In genomic region chr5:122951913-122952641, GRCm38 (mm10) we compare ENCODE assay signal across 8 mouse cellular contexts. TPM values are rescaled to one million over a fixed set of nuclear protein-coding genes. Genes with fewer than 3 reads are reported as not detected.
DNase-seq lines count a peak whose midpoint lies in the region; ATAC-seq and TF ChIP-seq lines count a peak whose summit lies in the region.

No protein-coding gene starts in this region.

- H3K9me3 ChIP-seq in lung, embryonic 14.5 days (ENCODE audit: low read depth, low read length), result no peaks in the 10 kb centered on the region
- H3K9me3 ChIP-seq in forebrain, embryonic 16.5 days (ENCODE audit: control insufficient read depth, low read length), result no peaks in the 10 kb centered on the region

- peaks cover 5% of the 10 kb centered on the region; the same call in 1 of the 2 replicates for H3K4me1 ChIP-seq in lung, embryonic 14.5 days (ENCODE audit: insufficient read depth)
- H3K4me1 ChIP-seq in forebrain, embryonic 16.5 days (replicated peaks; ENCODE audit: control insufficient read depth, insufficient read depth, low read length), result peaks cover 29% of the 10 kb centered on the region

- H3K36me3 ChIP-seq in lung, embryonic 14.5 days (ENCODE audit: insufficient read depth), result no peaks in the 10 kb centered on the region
- 0 out of 2 replicates have a peak, but pooled peaks cover 3% of the 10 kb centered on the region for H3K36me3 ChIP-seq in forebrain, embryonic 16.5 days (ENCODE audit: control insufficient read depth, insufficient read depth)

- peak overlapping the region; percentile 54 for H3K9ac ChIP-seq in lung, embryonic 14.5 days
- H3K9ac ChIP-seq in forebrain, embryonic 16.5 days (replicated peaks; ENCODE audit: low read depth, low read length), result peak overlapping the region; percentile 84

- peak; percentile 35 for DNase-seq in lung, embryonic 14.5 days
- DNase-seq in lung, postnatal 36 days, result no peak
- DNase-seq in cerebellum, adult 11 months, result peak; percentile 32
- DNase-seq in kidney, adult 9 months, result peak; percentile 34
- peak; percentile 21 to 42 for DNase-seq in lung, postnatal 4 days
- DNase-seq in right cerebral cortex, postnatal 4 days, result peak; percentile 55
- no peak for DNase-seq in urinary bladder, postnatal 4 days (ENCODE audit: low spot score in 2 of 2)

- peak overlapping the region; percentile 38 for H3K4me3 ChIP-seq in lung, embryonic 14.5 days (ENCODE audit: low read depth, low read length)
- H3K4me3 ChIP-seq in forebrain, embryonic 16.5 days (replicated peaks; ENCODE audit: low read length), result peak overlapping the region; percentile 54

- peaks cover 40% of the 10 kb centered on the region for H3K27me3 ChIP-seq in lung, embryonic 14.5 days (ENCODE audit: insufficient read depth, low read length)
- no peaks in the 10 kb centered on the region for H3K27me3 ChIP-seq in forebrain, embryonic 16.5 days (replicated peaks; ENCODE audit: control insufficient read depth, insufficient read depth, low read length)

- no peak for TF ChIP-seq CTCF in lung, embryonic 14.5 days (IDR thresholded peaks at IDR 0.05; ENCODE audit: low read depth)

- H3K4me2 ChIP-seq in lung, embryonic 14.5 days, result peak overlapping the region; percentile 73
- H3K4me2 ChIP-seq in forebrain, embryonic 16.5 days (ENCODE audit: low read length), result peak overlapping the region; percentile 89

- no peak overlapping the region for H3K27ac ChIP-seq in lung, embryonic 14.5 days (ENCODE audit: low read depth)
- peak overlapping the region; percentile 84 for H3K27ac ChIP-seq in forebrain, embryonic 16.5 days (ENCODE audit: low read length)

- peak; percentile 33; the same call in 1 of the 2 replicates for ATAC-seq in lung, embryonic 14.5 days (ENCODE audit: insufficient read depth)
- ATAC-seq in forebrain, embryonic 16.5 days, result peak; percentile 35

- 2% methylated on average over 59 of the region's 59 CpGs for WGBS in lung, embryonic 14.5 days
- WGBS in forebrain, embryonic 16.5 days, result under 1% methylated on average over 48 of the region's 59 CpGs

RNA-seq across cellular contexts. Expression of gene Kdm2b, which starts 37.5 kb away (rescaled TPM):
- 38.5 and 46.7 TPM in 2 replicates for polyA plus RNA-seq in lung, embryonic 14.5 days (2014; fragmentation: Nextera tagmentation; extraction: Ambion mirVana)
- 157 and 166 TPM in 2 replicates for polyA plus RNA-seq in forebrain, embryonic 16.5 days (2015; fragmentation: Nextera tagmentation; extraction: Ambion mirVana)

Comparison
In these comparisons a context has a peak if more than half of its experiments do, and no peak if none do; other contexts are left out.
1. DNase-seq: peak in lung, embryonic 14.5 days (single experiment), cerebellum, adult 11 months (single experiment), kidney, adult 9 months (single experiment), lung, postnatal 4 days (2 of 2) and right cerebral cortex, postnatal 4 days (single experiment); none in lung, postnatal 36 days (single experiment) and urinary bladder, postnatal 4 days (0 of 2).